Mouse (Mus musculus): ENCODE data around the gene Ireb2. TPM values are rescaled to one million over a fixed set of nuclear protein-coding genes. Genes with fewer than 3 reads are reported as not detected.
"Not testable (repeated sequence)": the region's sequence is repeated elsewhere in the genome, so short reads cannot be mapped to it uniquely, and the experiment has no call there.

The Ireb2 gene
- polyA plus RNA-seq, 1 experiment from 2014 or later: 49.9 TPM

GRCm38 (mm10) chr9:54949465-54949864, 85.9 kb downstream of the Ireb2 start:
- no peak overlapping the region for H3K4me3 ChIP-seq (ENCODE audit: low read length)
- H3K9me3 ChIP-seq (ENCODE audit: control insufficient read depth, low read length): no peaks in the 10 kb centered on the region
- no peak overlapping the region for H3K27ac ChIP-seq (ENCODE audit: low read depth, low read length)
- peaks cover 25% of the 10 kb centered on the region for H3K36me3 ChIP-seq (ENCODE audit: control insufficient read depth, insufficient read depth, low read length)
- no peaks in the 10 kb centered on the region for H3K27me3 ChIP-seq (ENCODE audit: control insufficient read depth, insufficient read depth, low read length)
- H3K9ac ChIP-seq (ENCODE audit: low read depth, low read length): no peak overlapping the region
- no peak overlapping the region for H3K4me2 ChIP-seq (replicated peaks; ENCODE audit: low read depth, low read length)
- ATAC-seq (ENCODE audit: low FRiP score, low TSS enrichment): no peak
- H3K4me1 ChIP-seq (ENCODE audit: control insufficient read depth, insufficient read depth, low read length): peaks cover 5% of the 10 kb centered on the region; the same call in 1 of the 2 replicates

- Histone ChIP-seq H3K4me2 (replicated peaks; ENCODE audit: low read depth, low read length) (peak overlapping the region; percentile 55), H3K27ac (ENCODE audit: low read depth, low read length) (peak overlapping the region; percentile 66; the same call in 1 of the 2 replicates), H3K36me3 (ENCODE audit: control insufficient read depth, insufficient read depth, low read length) (peaks cover 30% of the 10 kb centered on the region), H3K4me3 (ENCODE audit: low read length) (peak overlapping the region; percentile 92), H3K9ac (ENCODE audit: low read depth, low read length) (peak overlapping the region; percentile 81)
- not testable (repeated sequence) for H3K27me3 ChIP-seq (ENCODE audit: control insufficient read depth, insufficient read depth, low read length); H3K9me3 ChIP-seq (ENCODE audit: control insufficient read depth, low read length); H3K4me1 ChIP-seq (ENCODE audit: control insufficient read depth, insufficient read depth, low read length); ATAC-seq (ENCODE audit: low FRiP score, low TSS enrichment)
- 58% methylated on average over 8 of the region's 8 CpGs for WGBS
These were observed 86.6 kb downstream of the Ireb2 start for GRCm38 (mm10) chr9:54950162-54950561.

- peak within 1 kb of the TSS; percentile 89 for H3K27ac ChIP-seq (ENCODE audit: low read depth, low read length)
- peaks cover 36% of the 10 kb centered on the region for H3K36me3 ChIP-seq (ENCODE audit: control insufficient read depth, insufficient read depth, low read length)
- peak; percentile 100 for ATAC-seq (ENCODE audit: low FRiP score, low TSS enrichment)
- H3K9me3 ChIP-seq (ENCODE audit: control insufficient read depth, low read length): no peaks in the 10 kb centered on the region
- H3K4me2 ChIP-seq (replicated peaks; ENCODE audit: low read depth, low read length): peak within 1 kb of the TSS; percentile 81
- peak within 1 kb of the TSS; percentile 92 for H3K4me3 ChIP-seq (ENCODE audit: low read length)
- H3K4me1 ChIP-seq (ENCODE audit: control insufficient read depth, insufficient read depth, low read length): peaks cover 5% of the 10 kb centered on the region; the same call in 1 of the 2 replicates
- WGBS: 1% methylated on average over 62 of the region's 65 CpGs
- no peaks in the 10 kb centered on the region for H3K27me3 ChIP-seq (ENCODE audit: control insufficient read depth, insufficient read depth, low read length)
- H3K9ac ChIP-seq (ENCODE audit: low read depth, low read length): peak within 1 kb of the TSS; percentile 81
These were observed 87.2 kb downstream of the Ireb2 start, which contains the start of the genes Psma4 and AY074887 for GRCm38 (mm10) chr9:54950575-54951321. Gene Psma4 (plus strand): TSS chr9:54950790. Gene AY074887 (minus strand): TSS chr9:54950998.

- no peak overlapping the region for H3K27ac ChIP-seq (ENCODE audit: low read depth, low read length)
- peaks cover 36% of the 10 kb centered on the region for H3K36me3 ChIP-seq (ENCODE audit: control insufficient read depth, insufficient read depth, low read length)
- H3K4me3 ChIP-seq (ENCODE audit: low read length): no peak overlapping the region
- no peak overlapping the region for H3K4me2 ChIP-seq (replicated peaks; ENCODE audit: low read depth, low read length)
- no peaks in the 10 kb centered on the region for H3K4me1 ChIP-seq (ENCODE audit: control insufficient read depth, insufficient read depth, low read length)
- 90% methylated on average over 4 of the region's 4 CpGs for WGBS
- no peak overlapping the region for H3K9ac ChIP-seq (ENCODE audit: low read depth, low read length)
- peaks cover 5% of the 10 kb centered on the region; the same call in 1 of the 2 replicates for H3K9me3 ChIP-seq (ENCODE audit: control insufficient read depth, low read length)
- ATAC-seq (ENCODE audit: low FRiP score, low TSS enrichment): no peak
- no peaks in the 10 kb centered on the region for H3K27me3 ChIP-seq (ENCODE audit: control insufficient read depth, insufficient read depth, low read length)
These were observed 97.5 kb downstream of the Ireb2 start for GRCm38 (mm10) chr9:54961059-54961458.

Other genes with a start within 250 kb of the Ireb2 start
- 2.2 and 3.0 TPM in 2 replicates for gene Acsbg1, start 201.9 kb upstream of the Ireb2 start, polyA plus RNA-seq (2014; fragmentation: Nextera tagmentation; extraction: Ambion mirVana)
- 1.9 and 3.0 TPM in 2 replicates for gene Dnaja4, start 164.9 kb upstream of the Ireb2 start, polyA plus RNA-seq (2014; fragmentation: Nextera tagmentation; extraction: Ambion mirVana)
- gene Wdr61, start 129.3 kb upstream of the Ireb2 start, polyA plus RNA-seq (2014; fragmentation: Nextera tagmentation; extraction: Ambion mirVana): 162 and 192 TPM in 2 replicates
- 103 and 140 TPM in 2 replicates for gene Crabp1, start 99.0 kb upstream of the Ireb2 start, polyA plus RNA-seq (2014; fragmentation: Nextera tagmentation; extraction: Ambion mirVana)
- 2.7 and 5.1 TPM in 2 replicates for gene Hykk, start 53.5 kb downstream of the Ireb2 start, polyA plus RNA-seq (2014; fragmentation: Nextera tagmentation; extraction: Ambion mirVana)
- gene Psma4, start 87.0 kb downstream of the Ireb2 start, polyA plus RNA-seq (2014; fragmentation: Nextera tagmentation; extraction: Ambion mirVana): 336 and 387 TPM in 2 replicates
- 0.80 and 1.4 TPM in 2 replicates for gene AY074887, start 87.2 kb downstream of the Ireb2 start, polyA plus RNA-seq (2014; fragmentation: Nextera tagmentation; extraction: Ambion mirVana)
- 0.17 and 0.72 TPM in 2 replicates for gene Chrna5, start 117.1 kb downstream of the Ireb2 start, polyA plus RNA-seq (2014; fragmentation: Nextera tagmentation; extraction: Ambion mirVana)
- gene Chrna3, start 162.8 kb downstream of the Ireb2 start, polyA plus RNA-seq (2014; fragmentation: Nextera tagmentation; extraction: Ambion mirVana): 0.14 and 0.15 TPM in 2 replicates
- 0.77 and 1.6 TPM in 2 replicates for gene Chrnb4, start 185.0 kb downstream of the Ireb2 start, polyA plus RNA-seq (2014; fragmentation: Nextera tagmentation; extraction: Ambion mirVana)